Mouse (Mus musculus) cerebellum, postnatal 36 days (tissue): ENCODE data around the gene Pip.

Source experiments
- DNase-seq, 2 experiments: peaks; one replicate each; pipeline ENCODE4 v3.0.0; 2021 to 2022; ENCODE audit warnings: mixed read lengths in 2 of 2

The Pip gene

GRCm38 (mm10) chr6:41847235-41847634 is at the start of gene Pip:
Gene Pip, plus strand, starts transcription at chr6:41847535.
- no peak for DNase-seq

DNA sequence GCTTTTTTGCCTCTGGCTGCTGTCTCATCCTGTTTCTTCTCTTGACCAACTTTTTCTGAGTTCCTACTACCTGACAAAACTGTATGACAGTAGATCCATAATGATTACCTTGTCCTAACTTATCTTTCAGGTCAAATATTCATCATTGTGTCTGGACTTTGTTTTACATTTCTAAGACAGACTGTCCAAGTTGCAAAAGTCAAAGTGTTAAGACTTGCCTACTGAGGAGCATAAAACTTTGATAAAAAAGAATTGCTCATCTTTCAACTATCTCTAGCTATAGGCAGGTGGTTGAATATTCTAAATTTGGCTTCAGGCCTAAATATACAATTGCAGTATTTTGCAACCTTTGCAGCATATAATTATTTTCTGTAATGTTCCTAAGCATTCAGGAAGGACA is 23.2 kb upstream of the Pip start:
- no peak for DNase-seq

DNA sequence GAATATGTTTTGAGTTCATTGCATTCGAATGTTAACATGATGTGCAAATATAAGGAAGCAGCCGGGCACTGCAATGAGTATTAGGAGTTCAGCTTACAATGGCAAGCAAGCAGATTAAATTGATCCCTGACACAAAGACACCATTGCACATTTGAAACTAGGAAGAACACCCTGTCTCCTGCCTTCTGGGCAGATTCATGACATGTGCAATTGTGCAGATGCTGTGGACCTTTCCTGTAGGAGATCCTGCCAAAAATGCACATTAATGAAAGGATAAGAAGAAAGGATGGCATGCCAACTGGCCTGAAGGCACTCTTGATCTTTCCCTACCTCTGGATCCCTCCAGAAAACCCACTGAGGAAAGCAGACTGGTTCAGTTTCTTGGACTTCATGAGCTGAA is 17.8 kb upstream of the Pip start:
- no peak for DNase-seq

- DNase-seq, result no peak
Observed at GRCm38 (mm10) chr6:41852689-41853088, 5.4 kb downstream of the Pip start, which contains the start of gene Sval2. Gene Sval2, plus strand, starts transcription at chr6:41852989.

DNA sequence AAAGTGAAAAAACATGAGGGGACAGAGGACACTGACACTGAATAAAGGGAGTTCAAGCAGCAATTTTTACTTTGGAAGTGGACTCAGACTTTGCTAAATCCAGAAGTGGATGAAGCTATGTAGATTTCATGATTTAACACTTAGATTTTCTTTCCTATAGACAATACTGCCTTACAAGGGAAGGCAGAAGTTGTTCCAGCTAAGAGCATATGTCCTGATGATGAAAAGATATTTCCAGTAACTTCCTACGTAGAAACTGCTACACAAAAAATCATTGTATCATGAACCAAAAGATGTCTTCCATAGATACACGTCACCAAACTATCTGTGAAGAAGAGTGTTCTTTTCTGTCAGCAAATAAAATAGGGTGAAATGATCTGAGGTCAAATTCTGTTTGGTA is 16.7 kb downstream of the Pip start:
- no peak for DNase-seq
